Mouse (Mus musculus): Measurements from ENCODE around the gene Unc5b.

DNA sequence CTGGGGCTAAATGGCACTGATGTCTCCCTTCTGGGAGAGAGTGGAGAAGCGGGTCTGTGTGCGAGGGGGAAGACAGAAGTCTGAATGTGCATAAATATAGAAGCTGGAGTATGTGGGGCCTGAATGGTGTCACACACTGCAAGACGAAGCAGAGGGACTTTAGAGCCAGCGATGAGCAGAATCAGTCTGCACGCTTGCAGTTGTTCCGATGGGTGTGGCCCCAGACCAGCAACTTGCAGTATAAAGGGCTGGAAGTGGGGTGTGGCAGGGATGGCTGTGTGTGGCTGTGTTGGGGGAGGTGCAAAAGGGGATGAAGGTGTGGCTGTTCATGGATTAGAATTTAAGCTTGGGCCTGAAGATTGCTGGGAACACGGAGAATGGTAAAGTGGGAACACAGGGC lies 62.8 kb downstream of the Unc5b start:
- TF ChIP-seq CTCF (IDR thresholded peaks at IDR 0.05) (no peak), EP300 (IDR thresholded peaks at IDR 0.05) (no peak)

All from lung, postnatal 0 days (tissue).